Mouse (Mus musculus): Measurements from ENCODE around the gene Tnnc2. TPM values are rescaled to one million over a fixed set of nuclear protein-coding genes. Genes with fewer than 3 reads are reported as not detected.
A peak's percentile ranks its signal among the peaks of the same experiment; 100 is the strongest.

Tnnc2 gene
- polyA plus RNA-seq, 1 experiment from 2014 or later = 1.4 TPM

DNA sequence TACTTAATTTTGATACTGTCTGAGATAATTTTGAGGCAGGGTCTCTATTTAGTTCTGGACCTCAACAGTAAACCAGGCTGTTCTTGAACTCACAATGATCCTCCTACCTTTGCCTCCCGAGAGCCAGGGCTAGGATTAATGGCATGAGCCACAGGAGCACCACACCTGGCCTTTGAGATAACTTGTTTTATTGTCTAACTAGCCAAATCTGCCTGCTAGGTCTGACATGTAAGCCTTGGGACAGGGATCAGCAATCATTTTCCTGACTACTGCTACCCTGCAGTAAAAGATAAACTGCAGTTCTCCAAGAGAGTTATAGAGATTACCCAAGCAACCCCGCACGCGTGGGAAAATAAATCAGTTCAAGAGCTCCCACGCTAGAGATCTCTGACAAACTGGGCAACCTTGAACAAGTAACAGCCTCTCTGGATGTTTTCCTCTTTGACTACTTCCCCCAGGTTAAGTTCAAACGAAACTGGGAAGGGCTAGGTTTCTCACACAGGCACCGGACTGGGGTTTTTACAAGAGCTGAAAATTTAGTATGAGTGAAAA is 5.2 kb upstream of the Tnnc2 start:
- Histone ChIP-seq H3K27me3 (ENCODE audit: control insufficient read depth, insufficient read depth, low read length) (no peaks in the 10 kb centered on the region), H3K9ac (ENCODE audit: low read depth, low read length) (peak overlapping the region; percentile 79), H3K9me3 (replicated peaks; ENCODE audit: control insufficient read depth, low read length) (no peaks in the 10 kb centered on the region), H3K4me2 (peak overlapping the region; percentile 71), H3K4me3 (ENCODE audit: low read depth, low read length) (peak overlapping the region; percentile 59), H3K27ac (ENCODE audit: low read depth, low read length) (peak overlapping the region; percentile 86), H3K4me1 (ENCODE audit: control insufficient read depth, insufficient read depth, low read length) (peaks cover 18% of the 10 kb centered on the region), H3K36me3 (ENCODE audit: control insufficient read depth, insufficient read depth, low read length) (no peaks in the 10 kb centered on the region)
- ATAC-seq (replicated peaks; ENCODE audit: insufficient number of reproducible peaks, low FRiP score, low TSS enrichment) = no peak
- 13% methylated on average over 7 of the region's 7 CpGs for WGBS (ENCODE audit: insufficient replicate concordance)

DNA sequence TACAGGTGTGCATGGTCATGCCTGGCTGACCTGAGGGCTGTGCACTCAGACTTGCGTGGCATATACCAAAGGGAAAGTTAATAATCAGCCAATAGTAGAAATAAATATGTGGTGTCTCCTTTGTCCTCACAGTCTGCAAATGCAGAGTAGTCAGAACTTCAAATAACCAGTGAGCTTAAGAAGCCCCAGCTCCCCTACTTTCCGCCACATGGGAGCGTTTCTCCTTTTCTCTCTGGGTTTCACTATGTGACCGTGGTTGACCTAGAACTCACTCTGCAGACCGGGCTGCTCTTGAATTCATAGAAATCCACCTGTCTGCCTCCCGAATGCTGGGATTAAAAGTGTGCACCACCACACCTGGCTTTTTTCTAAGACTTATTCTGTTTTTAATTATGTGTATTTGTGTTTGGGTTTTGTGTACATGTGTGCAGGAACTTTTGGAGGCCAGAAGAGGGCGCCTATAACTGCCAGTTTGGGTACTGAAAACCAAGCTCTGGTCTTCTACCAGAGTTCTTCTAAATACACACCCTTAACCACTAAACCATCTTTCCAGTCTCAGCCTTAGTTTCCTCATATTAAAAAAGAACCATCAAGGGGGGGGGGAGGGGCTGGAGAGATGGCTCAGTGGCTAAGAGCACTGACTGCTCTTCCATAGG is 4.3 kb upstream of the Tnnc2 start:
- Histone ChIP-seq H3K4me2 (no peak overlapping the region), H3K4me1 (ENCODE audit: control insufficient read depth, insufficient read depth, low read length) (peaks cover 18% of the 10 kb centered on the region), H3K9ac (ENCODE audit: low read depth, low read length) (no peak overlapping the region), H3K27me3 (ENCODE audit: control insufficient read depth, insufficient read depth, low read length) (no peaks in the 10 kb centered on the region), H3K27ac (ENCODE audit: low read depth, low read length) (no peak overlapping the region), H3K9me3 (replicated peaks; ENCODE audit: control insufficient read depth, low read length) (no peaks in the 10 kb centered on the region), H3K36me3 (ENCODE audit: control insufficient read depth, insufficient read depth, low read length) (no peaks in the 10 kb centered on the region), H3K4me3 (ENCODE audit: low read depth, low read length) (no peak overlapping the region)
- WGBS (ENCODE audit: insufficient replicate concordance) = 70% methylated on average over 7 of the region's 7 CpGs
- no peak for ATAC-seq (replicated peaks; ENCODE audit: insufficient number of reproducible peaks, low FRiP score, low TSS enrichment)

DNA sequence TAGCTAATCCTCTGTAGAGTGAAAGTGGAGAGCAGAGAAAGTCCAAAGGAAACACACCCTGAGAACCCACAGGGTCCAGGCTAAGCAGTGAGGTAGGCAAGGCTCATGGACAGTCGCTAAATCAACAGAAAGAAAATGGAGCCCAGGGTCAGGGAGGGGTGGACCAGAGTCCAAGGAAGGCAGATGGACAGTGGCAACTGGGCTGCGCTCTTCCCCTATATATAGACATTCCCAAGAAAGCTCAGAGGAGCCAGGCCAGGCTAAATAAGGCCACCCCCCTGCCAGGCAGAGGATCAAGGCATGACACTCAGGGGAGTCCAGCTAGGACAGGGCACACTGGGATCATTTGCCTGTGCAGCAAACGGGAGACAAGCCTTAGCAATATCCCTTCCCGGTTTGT is 2.1 kb upstream of the Tnnc2 start:
- Histone ChIP-seq H3K27ac (ENCODE audit: low read depth, low read length) (no peak overlapping the region), H3K4me3 (ENCODE audit: low read depth, low read length) (no peak overlapping the region), H3K9ac (ENCODE audit: low read depth, low read length) (no peak overlapping the region), H3K4me1 (ENCODE audit: control insufficient read depth, insufficient read depth, low read length) (peaks cover 8% of the 10 kb centered on the region), H3K27me3 (ENCODE audit: control insufficient read depth, insufficient read depth, low read length) (peaks cover 6% of the 10 kb centered on the region; the same call in 1 of the 2 replicates), H3K36me3 (ENCODE audit: control insufficient read depth, insufficient read depth, low read length) (no peaks in the 10 kb centered on the region), H3K4me2 (no peak overlapping the region), H3K9me3 (replicated peaks; ENCODE audit: control insufficient read depth, low read length) (no peaks in the 10 kb centered on the region)
- ATAC-seq (replicated peaks; ENCODE audit: insufficient number of reproducible peaks, low FRiP score, low TSS enrichment) = no peak
- WGBS (ENCODE audit: insufficient replicate concordance) = 66% methylated on average over 4 of the region's 4 CpGs

DNA sequence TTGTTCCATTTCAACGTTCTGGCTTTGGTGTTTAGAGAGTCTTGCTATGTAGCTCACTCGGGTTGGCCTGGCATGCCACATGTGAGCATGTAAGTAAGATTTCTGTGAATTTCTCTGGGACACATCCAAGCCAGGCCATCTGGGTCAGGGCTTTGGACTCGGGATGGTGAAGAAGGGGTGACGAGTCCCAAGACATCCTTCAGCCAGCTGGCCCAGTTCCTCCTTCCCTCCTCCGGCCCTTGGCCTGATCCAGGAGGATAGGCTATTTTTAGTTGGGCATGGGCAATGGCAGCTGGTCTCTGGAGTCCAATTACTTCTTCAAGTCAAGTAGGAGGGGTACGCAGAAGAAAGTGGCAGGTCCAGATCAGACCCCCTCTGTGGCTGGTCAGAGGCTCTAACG is 958 bp downstream of the Tnnc2 start:
- Histone ChIP-seq H3K4me3 (ENCODE audit: low read depth, low read length) (no peak overlapping the region), H3K27me3 (ENCODE audit: control insufficient read depth, insufficient read depth, low read length) (peaks cover 7% of the 10 kb centered on the region), H3K9ac (ENCODE audit: low read depth, low read length) (no peak overlapping the region), H3K27ac (ENCODE audit: low read depth, low read length) (no peak overlapping the region), H3K4me2 (no peak overlapping the region), H3K9me3 (replicated peaks; ENCODE audit: control insufficient read depth, low read length) (no peaks in the 10 kb centered on the region), H3K4me1 (ENCODE audit: control insufficient read depth, insufficient read depth, low read length) (no peaks in the 10 kb centered on the region), H3K36me3 (ENCODE audit: control insufficient read depth, insufficient read depth, low read length) (no peaks in the 10 kb centered on the region)
- 67% methylated on average over 7 of the region's 7 CpGs for WGBS (ENCODE audit: insufficient replicate concordance)
- no peak for ATAC-seq (replicated peaks; ENCODE audit: insufficient number of reproducible peaks, low FRiP score, low TSS enrichment)

DNA sequence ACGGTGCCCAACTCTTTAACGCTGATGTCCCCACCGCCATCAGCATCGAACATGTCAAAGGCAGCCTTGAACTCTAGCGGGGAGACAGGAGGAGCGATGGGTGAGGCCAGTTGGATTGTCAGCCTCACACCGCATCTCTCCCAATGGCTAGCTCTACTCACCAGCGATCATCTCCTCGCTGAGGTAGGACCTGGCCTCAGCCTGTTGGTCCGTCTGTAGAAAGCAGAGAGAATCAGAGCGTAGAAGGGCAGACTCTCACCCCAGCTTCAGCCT is 1.8 kb downstream of the Tnnc2 start:
- 90% methylated on average over 11 of the region's 11 CpGs for WGBS (ENCODE audit: insufficient replicate concordance)
- no peak overlapping the region for H3K27ac ChIP-seq (ENCODE audit: low read depth, low read length)
- H3K27me3 ChIP-seq (ENCODE audit: control insufficient read depth, insufficient read depth, low read length) = peaks cover 7% of the 10 kb centered on the region
- H3K9ac ChIP-seq (ENCODE audit: low read depth, low read length) = no peak overlapping the region
- H3K4me2 ChIP-seq = no peak overlapping the region
- ATAC-seq (replicated peaks; ENCODE audit: insufficient number of reproducible peaks, low FRiP score, low TSS enrichment) = no peak
- H3K4me3 ChIP-seq (ENCODE audit: low read depth, low read length) = no peak overlapping the region
- no peaks in the 10 kb centered on the region for H3K9me3 ChIP-seq (replicated peaks; ENCODE audit: control insufficient read depth, low read length)
- H3K36me3 ChIP-seq (ENCODE audit: control insufficient read depth, insufficient read depth, low read length) = peaks cover under 1% of the 10 kb centered on the region; the same call in 1 of the 2 replicates
- H3K4me1 ChIP-seq (ENCODE audit: control insufficient read depth, insufficient read depth, low read length) = no peaks in the 10 kb centered on the region

DNA sequence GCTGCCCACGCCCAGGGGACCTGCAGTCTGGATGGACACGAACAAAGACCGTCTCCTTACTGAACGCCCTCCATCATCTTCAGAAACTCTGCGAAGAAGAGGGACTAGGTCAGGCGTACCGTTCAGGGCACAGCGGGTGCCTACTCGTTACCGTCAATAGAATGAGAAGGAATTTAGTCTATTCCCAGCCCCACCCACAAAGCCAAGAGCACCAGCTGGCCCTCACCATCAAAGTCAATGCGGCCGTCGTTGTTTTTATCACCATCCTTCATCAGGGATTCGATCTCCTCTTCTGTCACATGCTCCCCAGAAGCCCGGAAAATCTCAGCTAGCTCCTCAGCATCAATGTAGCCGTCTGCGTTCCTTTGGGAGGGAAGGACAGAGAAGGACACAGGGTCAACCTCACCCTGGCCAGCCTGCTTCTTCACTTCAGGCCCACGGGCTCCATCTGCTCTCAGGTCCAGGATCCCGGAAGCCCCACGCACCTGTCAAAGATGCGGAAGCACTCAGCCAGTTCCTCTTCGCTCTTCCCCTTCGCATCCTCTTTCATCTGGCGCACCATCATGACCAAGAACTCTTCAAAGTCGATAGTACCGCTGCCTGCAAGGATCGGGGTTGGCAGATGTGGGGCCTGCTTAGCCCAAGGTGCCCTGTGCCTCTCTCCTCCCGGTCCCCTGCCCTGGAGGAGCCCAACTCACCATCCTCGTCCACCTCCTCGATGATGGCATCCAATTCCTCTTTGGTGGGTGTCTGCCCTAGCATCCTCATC is 2.3 kb downstream of the Tnnc2 start:
- WGBS (ENCODE audit: insufficient replicate concordance) = 77% methylated on average over 30 of the region's 30 CpGs

DNA sequence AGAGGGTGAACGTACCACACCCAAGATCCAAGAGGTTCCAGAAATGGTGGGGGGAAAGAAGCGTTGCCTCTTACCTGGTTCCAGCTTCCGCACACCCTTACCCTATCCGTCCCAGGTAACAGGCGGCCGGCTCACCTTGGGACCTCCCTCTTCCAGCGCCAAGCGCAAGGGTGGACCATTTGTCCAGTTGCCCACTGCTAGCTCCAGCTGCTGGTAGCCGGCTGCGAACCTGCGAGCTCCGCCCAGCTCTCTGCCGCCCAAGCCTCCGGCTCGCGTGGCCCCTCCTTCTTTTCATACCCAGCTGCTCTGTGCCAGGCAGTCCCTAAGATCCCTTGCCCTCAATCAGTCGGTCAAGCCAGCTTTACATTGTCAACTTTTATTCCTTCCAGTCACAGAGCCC is 3.0 kb downstream of the Tnnc2 start:
- Histone ChIP-seq H3K9ac (ENCODE audit: low read depth, low read length) (no peak overlapping the region), H3K27me3 (ENCODE audit: control insufficient read depth, insufficient read depth, low read length) (peaks cover 7% of the 10 kb centered on the region), H3K36me3 (ENCODE audit: control insufficient read depth, insufficient read depth, low read length) (peaks cover 7% of the 10 kb centered on the region), H3K27ac (ENCODE audit: low read depth, low read length) (no peak overlapping the region), H3K4me1 (ENCODE audit: control insufficient read depth, insufficient read depth, low read length) (peaks cover 3% of the 10 kb centered on the region), H3K4me3 (ENCODE audit: low read depth, low read length) (no peak overlapping the region), H3K4me2 (no peak overlapping the region), H3K9me3 (replicated peaks; ENCODE audit: control insufficient read depth, low read length) (no peaks in the 10 kb centered on the region)
- WGBS (ENCODE audit: insufficient replicate concordance) = 56% methylated on average over 17 of the region's 17 CpGs
- no peak for ATAC-seq (replicated peaks; ENCODE audit: insufficient number of reproducible peaks, low FRiP score, low TSS enrichment)

More for the DNA sequence above, 2.3 kb downstream of the Tnnc2 start:
- Histone ChIP-seq H3K4me3 (ENCODE audit: low read depth, low read length) (no peak overlapping the region), H3K36me3 (ENCODE audit: control insufficient read depth, insufficient read depth, low read length) (peaks cover 2% of the 10 kb centered on the region; the same call in 1 of the 2 replicates), H3K27me3 (ENCODE audit: control insufficient read depth, insufficient read depth, low read length) (peaks cover 7% of the 10 kb centered on the region), H3K4me1 (ENCODE audit: control insufficient read depth, insufficient read depth, low read length) (no peaks in the 10 kb centered on the region), H3K4me2 (no peak overlapping the region), H3K9me3 (replicated peaks; ENCODE audit: control insufficient read depth, low read length) (no peaks in the 10 kb centered on the region), H3K27ac (ENCODE audit: low read depth, low read length) (no peak overlapping the region), H3K9ac (ENCODE audit: low read depth, low read length) (no peak overlapping the region)
- no peak for ATAC-seq (replicated peaks; ENCODE audit: insufficient number of reproducible peaks, low FRiP score, low TSS enrichment)

DNA sequence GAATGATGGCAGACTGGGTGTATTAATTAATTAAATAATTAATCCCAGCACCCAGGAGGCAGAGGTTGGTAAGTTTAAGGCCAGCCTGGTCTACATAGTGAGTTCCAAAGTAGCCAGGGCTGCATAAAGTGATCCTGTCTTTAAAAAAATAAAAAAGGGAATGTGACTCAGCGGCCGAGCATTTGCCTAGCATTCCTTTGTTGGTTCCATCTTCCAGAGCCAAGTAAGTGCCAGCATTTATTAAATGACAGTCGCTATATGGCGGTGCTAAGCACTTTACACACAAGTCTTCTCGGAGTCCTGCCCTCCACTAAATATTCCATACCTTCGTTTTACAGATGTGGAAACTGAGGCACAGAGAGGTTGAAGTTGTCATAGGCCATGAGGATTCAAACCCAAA is 3.6 kb downstream of the Tnnc2 start:
- no peaks in the 10 kb centered on the region for H3K9me3 ChIP-seq (replicated peaks; ENCODE audit: control insufficient read depth, low read length)
- H3K27ac ChIP-seq (ENCODE audit: low read depth, low read length) = no peak overlapping the region
- no peak overlapping the region for H3K4me3 ChIP-seq (ENCODE audit: low read depth, low read length)
- peaks cover 13% of the 10 kb centered on the region for H3K36me3 ChIP-seq (ENCODE audit: control insufficient read depth, insufficient read depth, low read length)
- WGBS (ENCODE audit: insufficient replicate concordance) = 80% methylated on average over 6 of the region's 6 CpGs
- no peak for ATAC-seq (replicated peaks; ENCODE audit: insufficient number of reproducible peaks, low FRiP score, low TSS enrichment)
- H3K4me1 ChIP-seq (ENCODE audit: control insufficient read depth, insufficient read depth, low read length) = peaks cover 10% of the 10 kb centered on the region
- no peak overlapping the region for H3K4me2 ChIP-seq
- peaks cover 7% of the 10 kb centered on the region for H3K27me3 ChIP-seq (ENCODE audit: control insufficient read depth, insufficient read depth, low read length)
- no peak overlapping the region for H3K9ac ChIP-seq (ENCODE audit: low read depth, low read length)

Measured in heart, embryonic 11.5 days (tissue).